Mouse (Mus musculus): ENCODE data around the gene Tmbim1.
"Not testable (repeated sequence)": the region's sequence is repeated elsewhere in the genome, so short reads cannot be mapped to it uniquely, and the experiment has no call there.

Gene Tmbim1

DNA sequence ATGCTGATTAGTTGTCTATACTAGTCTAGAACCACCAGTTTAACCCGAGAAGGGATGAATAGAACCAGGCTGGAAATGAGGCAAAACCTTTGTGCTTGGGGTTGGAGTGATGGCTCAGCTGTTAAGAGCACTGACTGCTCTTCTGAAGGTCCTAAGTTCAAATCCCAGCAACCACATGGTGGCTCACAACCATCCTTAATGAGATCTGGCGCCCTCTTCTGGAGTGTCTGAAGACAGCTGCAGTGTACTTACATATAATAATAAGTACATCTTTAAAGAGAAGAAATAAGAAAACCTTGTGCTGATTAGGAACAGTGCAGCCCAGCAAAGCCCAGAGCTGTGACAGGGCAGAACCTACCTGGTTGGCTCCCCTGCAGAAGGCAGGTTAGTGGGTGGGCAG, 21.5 kb upstream of the Tmbim1 start:
- not testable (repeated sequence) for DNase-seq

DNA sequence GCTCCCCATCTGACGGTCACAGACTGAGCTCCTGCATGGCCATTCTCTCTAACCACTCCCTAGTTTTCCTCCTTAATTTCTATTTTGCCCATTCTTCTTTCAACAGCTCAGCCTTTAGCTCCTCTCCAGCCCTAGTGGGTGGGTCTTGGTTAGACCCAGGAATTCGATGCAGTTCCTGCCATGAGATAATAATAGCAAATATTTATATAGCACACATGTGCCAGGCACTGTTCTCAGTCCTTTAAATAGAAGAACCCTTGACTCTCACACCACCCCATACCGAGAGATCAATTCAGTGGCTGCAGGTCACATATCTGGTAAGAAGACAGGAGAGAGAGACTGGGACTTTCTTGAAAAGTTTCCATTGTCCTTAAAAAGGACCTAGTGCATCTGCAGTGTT, 16.0 kb upstream of the Tmbim1 start:
- DNase-seq, result no peak

DNA sequence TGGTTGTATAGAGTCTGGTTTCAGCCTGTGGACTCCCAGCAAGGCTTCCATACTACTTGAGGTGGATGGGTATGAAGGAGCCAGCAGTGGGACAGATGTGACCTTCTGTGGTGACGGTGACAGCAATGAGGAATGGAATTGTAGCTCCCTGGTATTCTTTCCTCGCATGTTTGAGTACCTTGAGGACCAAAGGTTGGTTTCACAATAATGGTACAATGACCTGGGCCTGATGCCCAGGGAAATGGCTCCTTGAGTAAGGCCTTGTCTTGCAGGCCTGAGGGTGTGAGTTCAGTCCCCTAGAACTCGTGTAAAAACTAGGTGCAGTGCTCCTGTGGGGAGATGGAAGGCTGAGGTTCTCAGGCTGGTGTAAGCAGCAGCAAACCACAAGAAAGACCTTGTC, 13.3 kb upstream of the Tmbim1 start:
- no peak for DNase-seq

DNA sequence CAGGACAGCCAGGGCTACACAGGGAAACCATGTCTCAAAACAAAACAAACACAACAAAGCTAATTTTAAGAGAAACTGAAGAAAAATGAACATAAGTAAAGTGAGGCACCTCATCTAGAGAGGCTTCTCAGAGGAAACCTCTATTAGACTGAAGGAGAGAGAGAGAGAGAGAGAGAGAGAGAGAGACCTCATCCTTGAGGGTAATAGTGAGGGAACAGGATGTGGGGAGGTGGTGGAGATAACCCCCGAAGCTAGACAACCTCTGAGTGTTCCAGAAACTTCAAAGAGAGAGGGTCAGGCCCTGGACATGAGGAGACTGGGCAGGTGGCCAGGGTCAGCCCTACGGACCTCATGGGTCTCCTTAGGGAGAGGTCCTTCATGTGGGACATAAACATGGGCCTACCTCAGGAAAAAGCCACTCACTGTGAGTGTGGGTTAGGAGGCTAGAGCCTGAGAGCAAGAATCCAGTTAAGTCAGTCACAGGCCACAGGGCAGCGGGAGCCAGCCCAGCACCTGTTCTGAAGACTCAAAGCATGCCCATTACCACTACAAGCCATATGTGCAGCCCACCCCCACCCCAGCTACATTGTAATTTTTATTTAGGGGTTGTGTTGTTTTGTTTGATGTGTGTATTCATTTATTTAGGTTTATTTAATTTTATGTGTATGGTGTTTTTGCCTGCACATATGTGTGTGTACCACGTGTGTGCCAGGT, 10.8 kb upstream of the Tmbim1 start:
- no peak for DNase-seq

DNA sequence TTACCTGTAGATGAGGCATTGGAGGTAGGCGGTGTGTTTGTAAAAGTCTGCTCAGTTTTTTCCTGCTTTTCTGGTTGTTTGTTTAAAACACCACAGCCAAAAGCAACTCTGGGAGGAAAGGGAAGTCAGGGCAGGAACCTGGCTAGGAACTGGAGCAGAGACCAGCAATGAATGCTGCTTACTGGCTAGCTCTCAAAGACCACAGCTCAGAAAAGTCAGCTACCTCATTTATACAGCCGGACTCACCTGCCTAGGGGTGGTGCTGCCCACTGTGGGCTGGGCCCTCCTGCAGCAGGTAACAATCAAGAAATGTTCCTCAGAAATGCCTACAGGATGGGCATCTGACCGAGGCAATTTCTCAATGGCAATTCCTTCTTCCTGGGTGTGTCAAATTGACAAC, 9.4 kb upstream of the Tmbim1 start:
- no peak for DNase-seq

DNA sequence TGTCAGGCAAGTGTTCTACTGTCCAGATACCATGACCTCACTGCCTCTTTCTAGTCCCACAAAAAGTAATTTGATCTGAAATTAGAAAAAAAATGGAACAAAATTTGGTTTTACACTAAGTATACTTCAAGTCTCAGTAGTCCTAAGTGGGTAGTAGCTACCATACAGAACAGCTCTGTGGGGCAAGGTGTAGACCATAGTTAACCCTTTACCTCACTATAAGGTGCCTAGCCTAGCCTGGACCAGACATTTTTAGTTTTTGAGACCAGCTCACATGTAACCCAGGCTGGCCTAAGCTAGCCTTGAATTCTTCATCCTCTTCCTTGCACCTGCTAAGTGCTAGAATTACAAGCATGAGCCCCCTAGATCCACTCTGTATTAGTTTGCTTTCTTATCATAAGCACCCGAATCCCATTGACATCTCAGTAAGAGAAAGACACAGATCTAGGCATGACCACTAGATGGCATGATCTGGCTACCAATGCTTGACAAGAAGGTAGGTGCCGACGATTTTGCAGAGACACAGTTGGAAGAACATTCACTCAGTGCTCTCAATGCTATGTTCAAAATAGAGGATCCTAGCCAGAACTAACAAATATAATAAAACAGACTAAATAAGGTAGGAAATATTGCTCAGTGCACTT, 7.7 kb upstream of the Tmbim1 start:
- DNase-seq, result peak; percentile 71

DNA sequence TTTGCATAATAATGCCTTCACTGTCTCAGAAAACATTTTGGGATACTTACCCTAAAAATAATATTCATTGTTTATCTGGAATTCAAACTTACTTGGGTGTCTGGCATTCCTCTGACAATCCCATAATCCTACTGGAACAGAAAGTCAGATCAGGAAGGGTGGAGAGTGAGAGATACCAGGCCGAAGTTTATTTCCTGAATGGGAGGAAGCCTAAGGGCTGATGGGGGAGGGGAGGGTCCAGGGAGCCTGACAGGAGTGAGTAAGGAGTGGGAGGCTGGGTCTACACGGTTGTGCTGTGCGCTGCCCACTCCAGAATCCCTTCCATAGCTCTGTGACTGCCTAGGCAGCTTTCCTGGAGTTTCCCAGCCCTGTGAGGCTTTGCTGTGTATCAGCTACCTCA, 4.3 kb upstream of the Tmbim1 start:
- no peak for DNase-seq

DNA sequence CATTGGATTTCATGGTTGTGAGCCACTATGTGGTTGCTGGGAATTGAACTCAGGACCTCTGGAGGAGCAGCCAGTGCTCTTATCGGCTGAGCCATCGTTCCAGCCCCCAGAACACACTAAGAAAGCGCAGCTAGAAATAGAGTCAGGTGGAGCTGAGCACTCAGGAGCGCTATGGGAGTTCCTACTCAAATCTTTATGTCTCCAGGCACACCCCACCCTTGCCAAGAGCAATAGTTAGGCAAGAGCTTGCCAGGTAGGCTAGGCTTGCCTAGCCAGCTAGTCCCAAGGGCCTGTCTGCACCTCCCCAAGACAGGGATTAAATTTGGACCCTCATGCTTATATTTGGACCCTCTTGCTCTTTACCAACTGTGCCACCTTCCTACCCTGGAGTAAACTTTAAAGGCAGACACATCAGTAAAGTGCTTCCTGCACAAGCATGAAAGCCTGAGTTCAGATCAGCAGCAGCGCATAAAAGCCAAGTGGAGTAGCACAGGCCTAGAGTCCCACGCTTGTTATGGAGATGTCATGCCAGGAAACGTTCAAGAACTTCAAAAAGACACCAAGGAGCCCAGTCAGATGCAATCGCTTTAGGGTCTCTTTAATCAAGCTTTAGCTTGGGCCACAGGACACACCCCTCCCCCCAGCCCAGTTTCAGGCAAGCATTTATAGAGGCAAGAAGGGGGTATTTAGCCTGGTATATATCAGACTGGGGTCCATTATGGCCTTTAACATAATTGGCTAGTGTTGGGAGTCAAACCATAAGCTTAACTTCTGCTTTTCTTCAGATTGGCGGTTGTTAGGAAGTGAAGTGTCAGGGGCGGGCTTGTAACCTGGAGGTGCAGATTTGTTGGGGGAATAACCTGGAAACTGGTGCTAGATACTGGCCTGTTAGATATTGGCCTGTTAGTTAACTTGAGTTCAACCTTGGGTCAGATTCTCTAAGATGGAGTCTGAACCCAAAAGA, 2.9 kb upstream of the Tmbim1 start:
- no peak for DNase-seq

DNA sequence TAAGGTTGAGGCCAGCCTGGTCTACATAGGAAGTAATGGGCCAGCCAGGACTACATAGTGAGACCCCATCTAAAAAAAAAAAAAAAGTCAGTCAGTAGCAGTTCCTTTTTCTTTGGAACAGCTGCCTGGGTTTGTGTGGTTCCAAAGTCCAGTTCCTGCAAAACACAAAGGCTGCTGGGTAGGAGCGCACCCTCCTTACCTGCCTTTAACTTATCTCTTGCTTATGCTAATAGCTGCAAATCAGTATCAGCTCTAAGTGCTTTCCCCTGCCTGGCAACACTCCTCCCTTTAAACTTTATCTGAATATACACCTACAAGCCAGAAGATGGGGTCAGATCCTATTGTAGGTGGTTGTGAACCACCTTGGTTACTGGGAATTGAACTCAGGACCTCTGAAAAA, 1.7 kb upstream of the Tmbim1 start:
- no peak for DNase-seq

DNA sequence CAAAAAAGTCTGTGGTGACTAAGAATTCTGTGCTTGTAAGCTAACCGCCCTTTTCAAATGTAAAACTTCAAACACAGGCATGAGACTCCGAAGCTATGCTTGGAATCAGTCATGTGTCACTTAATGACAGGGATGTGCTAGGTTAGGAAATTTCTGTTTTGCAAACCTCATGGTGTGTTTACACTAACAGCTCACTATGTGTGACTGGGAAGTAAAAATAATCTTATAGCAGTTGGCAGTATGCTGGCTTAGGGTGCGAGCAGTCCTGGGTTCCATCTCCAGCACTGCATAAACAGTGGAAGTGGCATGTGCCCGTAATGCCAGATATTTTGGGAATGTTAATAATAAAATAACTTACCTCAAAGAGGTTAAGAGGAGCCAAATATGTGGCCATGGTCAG, 476 bp downstream of the Tmbim1 start:
- no peak for DNase-seq

DNA sequence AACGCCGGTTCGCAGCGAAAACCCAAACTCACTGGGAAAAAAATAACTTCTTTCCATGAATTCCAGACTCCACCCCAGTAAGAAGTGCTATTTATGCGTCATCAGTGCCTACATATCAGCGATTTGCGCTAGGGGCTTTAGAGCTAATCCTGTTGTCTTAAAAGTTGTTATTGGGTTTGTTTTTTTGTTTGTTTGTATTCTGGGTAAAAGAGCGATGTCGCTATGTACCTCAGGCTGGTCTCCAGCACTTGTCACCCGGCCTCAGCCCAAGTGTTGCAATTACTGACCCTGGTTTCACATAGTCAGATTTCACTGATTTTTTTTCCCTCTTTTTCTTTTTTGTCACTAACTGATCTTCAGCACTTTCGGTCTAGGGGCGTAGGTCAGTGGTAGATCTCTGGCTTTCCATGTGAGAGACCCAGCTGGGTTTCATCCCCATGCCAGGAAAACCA, 1.1 kb downstream of the Tmbim1 start:
- DNase-seq, result no peak

DNA sequence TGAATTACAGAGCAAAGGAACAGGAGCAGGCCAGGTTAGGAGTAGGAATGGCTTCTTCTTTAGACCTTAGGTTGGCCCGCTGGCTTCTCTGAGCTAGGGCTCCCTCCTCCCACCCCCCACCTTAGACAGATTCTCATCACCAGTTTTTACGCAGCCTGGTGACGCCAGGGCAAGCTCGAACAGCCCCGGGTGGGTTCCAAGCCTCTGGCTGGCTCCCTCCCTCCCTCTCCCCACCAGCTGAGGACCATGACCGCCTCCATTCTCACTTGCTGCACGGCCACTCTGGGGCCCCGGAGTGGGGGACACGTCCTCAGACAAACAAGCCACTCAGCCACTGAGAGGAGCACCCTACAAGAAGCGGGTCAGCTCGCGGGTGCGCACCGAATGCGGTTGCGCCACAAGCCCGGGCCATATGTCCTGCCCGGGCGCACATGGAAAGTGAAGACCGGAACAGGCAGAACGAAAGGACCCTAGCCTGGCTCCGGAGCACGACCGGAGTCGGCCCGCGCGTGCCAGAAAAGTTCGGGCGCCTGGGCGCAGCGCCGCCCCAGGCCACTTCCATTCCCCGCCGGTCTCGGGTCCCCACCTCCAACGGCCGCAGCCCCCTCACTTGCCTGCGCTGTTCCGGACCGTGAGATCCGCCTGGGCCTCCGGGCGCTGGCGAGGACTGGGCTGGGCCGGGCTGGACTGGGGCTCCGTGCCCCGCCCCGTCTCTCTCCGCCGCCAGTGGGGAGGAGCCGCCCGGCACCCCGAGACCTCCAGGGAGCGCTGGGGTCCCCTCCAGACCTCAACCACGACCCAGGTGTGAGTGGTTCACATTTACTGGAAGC, 1.7 kb downstream of the Tmbim1 start:
- DNase-seq, result peak; percentile 52

DNA sequence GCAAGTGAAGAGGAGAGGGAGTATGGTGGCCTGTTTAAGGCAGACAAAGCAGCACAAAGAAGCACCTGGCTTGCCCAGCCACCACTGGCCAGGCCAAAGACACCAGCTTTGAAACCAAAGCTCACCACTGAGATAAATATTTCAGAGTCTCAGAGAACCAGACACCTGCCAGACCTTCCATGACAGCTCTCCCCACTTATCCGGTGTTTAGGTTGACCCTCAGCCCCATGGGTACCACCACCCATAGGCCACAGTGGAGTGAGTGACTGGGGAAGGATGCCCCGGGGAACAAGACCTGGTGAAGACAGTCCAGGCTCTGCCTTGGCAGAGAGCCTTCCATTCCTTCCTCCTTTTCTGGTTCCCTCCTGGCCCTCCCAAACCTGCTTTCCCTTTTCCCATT, 2.6 kb downstream of the Tmbim1 start:
- no peak for DNase-seq

DNA sequence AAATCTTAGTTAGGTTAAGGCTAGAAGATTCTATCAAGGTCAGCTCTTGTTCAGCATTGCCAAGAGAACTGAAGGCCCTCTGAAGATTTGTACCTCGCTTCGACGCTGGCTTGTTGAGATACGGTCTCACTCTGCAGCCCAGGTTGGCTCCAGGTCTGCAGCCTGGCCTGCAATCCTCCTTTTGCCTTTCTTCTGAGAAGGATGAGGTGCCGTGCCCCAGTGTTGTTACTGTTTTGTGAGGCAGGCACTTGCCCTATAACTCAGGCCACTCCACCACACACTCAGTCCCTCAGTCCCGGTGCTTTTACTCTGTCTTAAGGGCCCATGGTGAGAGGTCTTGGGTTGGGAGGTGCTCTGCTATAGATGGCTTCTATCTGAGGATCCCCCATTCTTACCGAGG, 3.2 kb downstream of the Tmbim1 start:
- no peak for DNase-seq

DNA sequence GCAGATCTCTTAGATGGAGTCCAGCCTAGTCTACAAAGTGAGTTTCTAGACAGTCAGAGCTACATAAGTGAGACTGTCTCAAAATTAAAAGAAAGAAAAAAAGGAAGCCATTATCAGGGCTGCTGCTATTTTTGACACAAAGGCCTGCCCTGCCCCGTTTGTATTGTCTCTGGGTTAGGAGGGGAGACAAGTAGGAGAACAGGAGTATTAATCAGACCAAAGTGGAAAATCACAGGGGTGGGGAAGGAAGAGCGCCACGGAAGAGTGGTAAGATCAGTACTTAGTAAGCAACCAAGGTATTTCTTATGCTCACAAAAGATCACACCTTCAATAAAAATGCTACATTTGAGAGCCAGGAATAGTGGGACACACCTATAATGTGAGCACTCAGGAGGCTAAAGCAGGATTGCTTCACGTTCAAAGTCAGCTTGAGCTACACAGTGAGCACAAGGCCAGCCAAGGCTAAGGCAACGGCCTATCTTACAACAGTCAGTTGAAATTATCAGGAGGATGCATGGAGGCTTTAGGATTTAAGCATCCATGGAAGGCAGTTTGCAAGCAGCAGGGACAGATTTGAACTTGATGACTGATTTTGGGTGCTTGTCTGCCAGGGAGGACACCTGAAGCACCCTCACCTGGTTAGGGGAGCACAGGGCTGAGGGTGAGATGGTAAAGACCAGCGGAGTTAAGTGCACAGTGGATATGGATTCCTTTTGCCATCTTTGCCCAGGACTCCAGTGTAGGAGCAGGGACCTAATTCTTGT, 4.9 kb downstream of the Tmbim1 start:
- no peak for DNase-seq

DNA sequence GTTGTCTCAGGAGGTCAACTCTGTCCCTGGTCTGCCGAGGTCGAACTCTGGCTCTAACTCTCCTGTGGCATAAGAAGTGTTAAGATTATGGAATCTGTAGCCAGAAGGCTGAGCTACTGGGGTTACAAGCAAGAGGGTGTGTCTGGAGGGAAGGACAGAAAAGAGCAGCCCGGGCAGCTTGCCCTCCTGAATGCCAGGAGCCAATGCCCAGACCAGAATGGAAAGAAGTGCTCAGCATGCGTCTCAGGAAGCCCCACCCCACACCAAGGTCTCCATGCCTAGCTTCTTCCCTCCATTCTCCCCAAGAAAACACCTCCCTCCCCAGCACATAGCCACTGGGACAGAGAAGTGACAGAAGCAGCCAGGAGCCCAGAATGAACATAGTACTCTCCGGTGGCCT, 6.4 kb downstream of the Tmbim1 start:
- DNase-seq, result no peak

DNA sequence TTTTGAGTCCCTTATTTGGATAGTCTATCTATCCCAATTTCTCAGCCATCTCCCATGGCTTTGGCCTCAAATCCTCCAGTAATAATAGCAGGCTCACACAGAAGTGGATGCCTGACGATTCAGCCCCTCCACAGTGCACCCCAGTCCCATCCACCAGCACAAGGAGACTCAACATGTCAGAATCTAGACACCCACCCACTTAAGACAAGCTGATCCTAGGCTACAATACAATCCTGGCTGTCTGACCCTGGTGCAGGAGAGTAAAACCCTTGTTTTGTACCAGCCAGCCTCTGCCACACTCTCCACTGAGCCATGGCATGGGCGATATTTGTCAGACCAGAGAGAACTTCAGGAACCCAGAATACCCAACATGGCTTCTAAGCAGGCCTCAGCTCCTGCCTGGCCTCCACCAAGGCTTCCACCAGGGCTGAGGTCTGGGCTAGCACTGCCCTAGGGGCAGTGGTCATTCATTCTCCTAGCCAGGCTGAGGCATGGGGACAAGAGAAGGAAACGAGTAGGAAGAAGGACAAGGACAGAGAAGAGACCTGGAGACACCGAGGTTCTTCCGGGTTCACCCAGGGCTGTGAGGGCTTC, 7.2 kb downstream of the Tmbim1 start:
- no peak for DNase-seq

DNA sequence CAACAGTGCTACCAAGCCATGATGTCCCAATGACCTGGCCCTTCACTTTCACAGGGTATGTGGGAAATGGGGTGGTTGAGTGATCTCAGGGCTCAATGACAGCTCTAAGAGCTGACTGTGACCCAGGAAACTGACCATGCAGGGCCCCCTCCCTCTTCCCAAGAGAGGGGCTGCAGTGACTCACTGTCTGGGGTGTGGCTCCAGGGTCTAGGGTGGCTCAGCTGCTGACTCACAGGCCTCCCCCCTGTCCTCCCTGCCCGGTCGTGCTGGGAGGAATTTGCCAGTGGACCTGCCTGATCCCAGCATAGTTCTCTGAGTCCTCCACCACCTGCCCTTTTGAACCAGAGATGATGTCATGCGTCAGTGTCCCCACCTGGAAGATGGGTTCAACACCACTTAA, 8.2 kb downstream of the Tmbim1 start:
- no peak for DNase-seq

DNA sequence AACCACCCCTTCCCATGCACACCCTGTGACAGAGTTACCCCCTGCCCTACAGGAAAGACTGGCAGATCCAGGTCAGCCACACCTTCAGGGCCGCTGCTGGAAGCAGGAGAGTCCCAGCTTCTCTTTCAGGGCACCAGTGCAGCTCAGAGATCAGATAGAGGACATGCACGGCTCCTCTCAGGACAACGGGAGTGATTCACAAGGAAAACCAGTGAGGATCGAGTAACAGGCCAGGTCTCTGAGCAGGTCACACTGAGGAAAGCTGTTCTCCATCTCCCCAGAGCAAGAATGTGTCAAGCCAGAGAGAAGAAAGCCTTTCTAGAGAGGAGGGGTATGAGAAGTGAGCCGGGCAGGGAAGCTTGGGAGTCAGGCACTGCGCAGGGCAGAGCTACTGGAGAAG, 8.9 kb downstream of the Tmbim1 start:
- DNase-seq, result no peak

DNA sequence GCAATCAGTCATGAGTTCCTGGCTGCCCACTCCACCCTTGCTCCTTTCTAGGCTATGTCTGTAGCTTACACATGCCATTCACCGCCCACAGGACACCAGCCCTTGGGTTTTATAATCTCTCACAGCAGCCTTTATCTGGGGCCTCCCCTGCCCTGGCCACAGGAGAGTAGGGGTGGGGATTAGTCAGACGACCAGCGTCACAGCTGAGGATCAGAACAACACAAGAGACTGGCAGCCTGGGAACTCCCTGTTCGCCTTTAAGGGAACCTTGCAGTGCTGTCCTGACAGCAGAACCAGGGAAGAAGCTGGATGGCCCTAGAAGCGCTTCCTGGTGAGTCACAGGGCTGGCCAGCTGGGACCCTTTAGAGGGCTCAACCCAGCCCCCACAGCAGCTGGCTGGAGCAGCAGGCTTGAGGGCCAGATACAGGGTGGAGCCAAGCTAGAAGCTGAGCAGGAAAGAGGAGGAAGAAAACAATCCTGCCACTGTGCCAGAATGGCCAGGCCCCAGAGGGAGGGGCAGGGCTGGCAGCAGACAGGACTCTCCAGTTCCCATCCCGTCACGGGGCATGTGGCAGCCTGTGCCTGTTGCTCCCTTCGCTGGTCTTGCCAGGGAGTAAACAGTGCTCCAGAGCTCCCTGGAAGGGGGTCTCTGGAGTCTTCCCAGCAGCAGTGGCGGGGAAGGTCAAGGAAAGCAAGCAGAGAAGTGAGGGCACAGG, 9.8 kb downstream of the Tmbim1 start:
- peak; percentile 92 for DNase-seq
